Mouse (Mus musculus): ENCODE results near the gene Tgm7.
A peak's percentile ranks its signal among the peaks of the same experiment; 100 is the strongest.
"Not testable (repeated sequence)": the region's sequence is repeated elsewhere in the genome, so short reads cannot be mapped to it uniquely, and the experiment has no call there.

Tgm7 gene

GRCm38 (mm10) chr2:121109695-121110094 lies at the start of gene Tgm7:
Gene Tgm7 (minus strand): TSS chr2:121109795.
- no peak for DNase-seq (ENCODE audit: low spot score)

DNA sequence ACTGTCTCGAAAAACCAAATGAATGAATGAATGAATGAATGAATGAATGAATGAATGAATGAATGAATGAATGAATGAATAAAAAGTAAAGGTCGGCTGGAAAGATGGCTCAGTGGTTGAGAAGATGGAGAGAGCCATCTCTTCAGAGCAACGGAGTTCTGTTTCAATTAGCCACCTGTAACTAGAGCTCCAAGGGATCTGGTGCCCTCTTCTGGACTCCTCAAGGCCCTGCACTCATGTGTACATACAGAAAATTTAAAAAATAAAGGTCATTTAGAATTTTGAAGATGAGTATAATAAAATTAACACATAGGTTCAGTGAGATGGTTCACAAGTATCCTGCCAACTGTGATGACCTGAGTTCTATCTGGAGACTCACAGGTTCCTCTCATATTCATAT lies 43.5 kb upstream of the Tgm7 start:
- DNase-seq (ENCODE audit: low spot score), result no peak

DNA sequence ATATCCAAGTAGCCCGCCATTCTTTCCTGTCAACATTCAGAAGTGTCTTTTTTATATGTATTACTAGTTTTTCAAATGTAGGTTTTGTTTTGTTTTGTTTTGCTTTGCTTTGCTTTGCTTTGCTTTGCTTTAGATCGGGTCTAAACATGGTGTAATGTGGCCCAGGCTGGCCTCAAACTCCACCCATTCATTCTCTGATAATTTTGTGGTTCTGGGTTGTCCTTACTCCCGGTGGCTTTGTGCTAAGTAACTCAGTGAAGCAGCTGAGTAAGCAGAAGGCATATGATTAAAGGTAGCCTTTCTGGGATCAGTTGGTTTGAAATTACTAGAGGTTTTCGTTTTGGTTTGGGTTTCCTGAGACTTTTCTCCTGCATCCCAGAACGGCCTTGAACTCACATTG lies 40.1 kb upstream of the Tgm7 start:
- DNase-seq (ENCODE audit: low spot score), result no peak

DNA sequence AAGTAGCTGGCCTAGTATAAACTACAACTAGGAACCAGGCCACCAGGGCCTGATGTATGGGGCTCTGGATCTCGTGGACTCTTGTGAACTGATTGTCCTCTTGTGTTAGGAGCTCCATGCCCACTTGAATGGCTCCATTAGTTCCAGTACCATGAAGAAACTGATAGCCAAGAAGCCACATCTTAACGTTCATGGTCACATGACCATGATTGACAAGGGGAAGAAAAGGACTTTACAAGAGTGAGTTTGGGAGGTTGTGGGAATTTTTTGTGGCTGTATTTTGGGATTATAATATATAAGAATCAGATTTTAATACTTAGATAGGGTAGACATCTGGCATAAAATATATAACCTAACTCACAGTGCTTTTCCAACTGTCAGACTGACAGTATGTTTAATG lies 32.8 kb upstream of the Tgm7 start:
- DNase-seq (ENCODE audit: low spot score), result no peak

GRCm38 (mm10) chr2:121141216-121142035 lies 31.8 kb upstream of the Tgm7 start:
- DNase-seq (ENCODE audit: low spot score), result no peak

- no peak for DNase-seq (ENCODE audit: low spot score)
These were observed 30.7 kb upstream of the Tgm7 start, which contains the start of the genes Adal and Lcmt2 for GRCm38 (mm10) chr2:121140018-121140882. Gene Adal (plus strand): TSS chr2:121140428. Gene Lcmt2 (minus strand): TSS chr2:121140653.

- peak; percentile 12 for DNase-seq (ENCODE audit: low spot score)
These were observed 29.8 kb upstream of the Tgm7 start for GRCm38 (mm10) chr2:121139266-121140017.

DNA sequence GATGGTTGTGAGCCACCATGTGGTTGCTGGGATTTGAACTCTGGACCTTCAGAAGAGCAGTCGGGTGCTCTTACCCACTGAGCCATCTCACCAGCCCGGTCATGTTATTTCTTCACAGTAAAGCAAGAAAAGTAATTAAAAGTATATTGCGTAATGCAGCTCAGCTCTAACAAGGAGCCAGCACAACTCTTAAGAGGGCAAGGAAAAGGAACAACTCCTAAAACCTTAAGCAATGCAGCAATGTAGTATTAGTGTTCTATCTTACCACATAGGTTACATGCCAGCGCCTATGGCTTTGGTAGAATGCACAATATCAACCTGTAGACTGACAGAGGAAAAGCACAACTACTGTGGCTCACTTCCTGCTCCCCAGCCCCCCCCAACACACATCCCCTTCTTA lies 27.8 kb upstream of the Tgm7 start:
- no peak for DNase-seq (ENCODE audit: low spot score)

GRCm38 (mm10) chr2:121132822-121133221 lies 23.2 kb upstream of the Tgm7 start:
- DNase-seq (ENCODE audit: low spot score), result no peak

GRCm38 (mm10) chr2:121128865-121129620 lies 19.4 kb upstream of the Tgm7 start:
- DNase-seq (ENCODE audit: low spot score), result no peak

- DNase-seq (ENCODE audit: low spot score), result no peak
These were observed 17.9 kb upstream of the Tgm7 start for GRCm38 (mm10) chr2:121127536-121127935.

DNA sequence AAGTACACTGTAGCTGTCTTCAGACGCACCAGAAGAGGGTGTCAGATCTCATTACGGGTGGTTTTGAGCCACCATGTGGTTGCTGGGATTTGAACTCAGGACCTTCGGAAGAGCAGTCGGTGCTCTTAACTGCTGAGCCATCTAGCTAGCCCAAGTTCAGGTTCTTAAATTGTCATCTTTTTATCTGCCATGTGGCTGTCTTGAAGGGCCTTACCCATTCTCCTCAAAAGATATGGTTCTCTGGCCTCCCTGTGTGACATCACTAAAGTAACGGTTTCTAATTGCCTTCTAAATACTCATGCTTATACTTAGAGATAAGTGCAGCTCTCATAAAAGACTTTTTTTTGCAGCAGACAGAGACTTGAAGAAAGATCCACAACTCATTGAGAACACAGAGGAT lies 16.7 kb upstream of the Tgm7 start:
- DNase-seq (ENCODE audit: low spot score), result not testable (repeated sequence)

DNA sequence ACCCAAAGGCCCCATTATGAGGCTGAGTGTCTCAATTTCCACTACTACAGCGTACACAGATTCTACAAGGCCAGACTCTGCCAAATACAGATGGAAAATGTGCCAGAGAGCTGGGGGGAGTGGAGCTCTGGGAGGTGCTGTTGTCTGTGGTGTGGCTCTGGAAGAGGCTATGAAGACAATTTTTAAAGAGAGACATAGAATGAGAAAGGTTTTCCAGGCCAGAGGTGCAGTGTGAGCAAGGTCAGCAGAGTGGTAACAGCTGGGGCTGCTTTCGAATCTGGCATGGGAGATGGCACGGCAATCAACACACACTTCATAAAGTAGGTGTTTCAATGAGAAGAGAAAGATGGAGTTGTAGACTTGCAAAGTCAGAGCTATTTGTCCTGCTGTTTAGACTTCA lies 9.7 kb upstream of the Tgm7 start:
- DNase-seq (ENCODE audit: low spot score), result no peak

GRCm38 (mm10) chr2:121115418-121115817 lies 5.8 kb upstream of the Tgm7 start:
- no peak for DNase-seq (ENCODE audit: low spot score)

DNA sequence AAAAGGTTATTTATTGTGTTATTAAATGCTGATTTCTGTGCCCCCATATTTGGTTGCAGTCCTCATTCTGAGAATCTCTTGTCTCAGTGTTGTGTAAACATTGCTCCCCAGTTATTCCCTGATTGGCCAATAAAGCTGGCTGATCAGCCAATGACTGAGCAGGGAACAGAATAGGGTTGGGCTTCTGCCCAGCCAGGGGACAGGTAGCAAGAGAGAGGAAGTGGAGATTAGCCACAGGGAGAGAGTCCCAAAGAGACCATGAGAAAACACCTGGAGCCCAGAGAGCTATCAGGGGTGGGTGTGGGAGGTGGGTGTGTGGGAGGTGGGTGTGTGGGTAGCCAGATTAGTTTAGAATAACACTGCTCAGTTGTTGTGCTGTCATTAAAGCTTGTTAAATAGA lies 3.7 kb downstream of the Tgm7 start:
- DNase-seq (ENCODE audit: low spot score), result no peak

DNA sequence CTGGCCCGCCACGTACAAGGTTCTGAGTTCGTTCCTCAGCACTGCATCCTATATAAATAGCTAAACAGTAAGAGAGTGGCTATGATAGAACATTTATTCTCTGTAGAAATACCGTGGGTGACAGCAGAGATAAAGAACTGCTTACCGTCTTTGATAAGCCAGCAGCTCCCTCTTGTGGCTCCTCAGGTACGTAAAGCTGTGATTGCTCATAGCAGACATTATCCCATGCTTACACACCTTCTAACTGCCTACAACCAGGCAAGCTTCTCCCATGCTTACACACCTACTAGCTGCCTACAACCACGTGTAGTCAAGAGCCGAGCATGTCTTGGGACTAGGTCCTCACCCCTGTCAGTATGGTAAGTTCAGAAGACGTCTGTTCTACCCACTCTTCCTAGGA lies 7.5 kb downstream of the Tgm7 start:
- DNase-seq (ENCODE audit: low spot score), result peak; percentile 77

DNA sequence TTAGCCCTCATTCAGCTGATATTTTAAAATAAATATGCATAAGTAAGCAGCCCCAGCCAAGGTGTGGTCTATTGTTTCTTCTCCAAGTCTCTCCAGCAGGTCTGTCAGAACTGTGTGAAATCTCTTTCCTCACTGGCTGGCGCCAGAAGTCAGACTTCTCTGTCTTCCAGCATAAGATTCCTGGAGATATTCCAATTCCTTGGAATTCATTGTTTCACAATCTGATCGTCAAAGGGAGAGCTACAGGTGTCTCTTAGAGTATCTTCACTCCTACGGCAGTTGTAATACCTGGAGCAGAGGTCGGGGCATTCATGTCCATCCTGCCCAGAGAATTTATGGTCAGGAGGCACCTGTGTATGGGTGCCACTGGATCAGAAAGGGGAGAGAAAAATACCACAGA lies 19.8 kb downstream of the Tgm7 start:
- no peak for DNase-seq (ENCODE audit: low spot score)

DNA sequence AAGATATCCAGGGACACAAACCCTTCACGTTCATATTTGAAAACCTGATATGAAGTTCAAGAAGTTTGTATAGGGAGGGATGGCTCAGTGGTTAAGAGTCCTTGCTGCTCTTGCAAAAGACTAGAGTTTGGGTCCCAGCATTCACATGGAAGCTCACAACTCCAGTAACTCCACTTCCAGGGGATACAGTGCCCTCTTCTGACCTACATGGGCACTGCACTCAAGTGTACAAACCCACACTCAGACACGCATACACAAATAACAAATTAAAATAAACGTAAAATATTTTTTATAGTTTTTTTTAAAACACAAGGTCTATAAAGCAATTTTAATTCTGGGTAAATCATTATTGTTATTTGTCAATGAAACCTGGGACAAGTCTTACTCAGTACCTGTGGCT lies 21.1 kb downstream of the Tgm7 start:
- no peak for DNase-seq (ENCODE audit: low spot score)

- peak; percentile 50 for DNase-seq (ENCODE audit: low spot score)
These were observed 24.0 kb downstream of the Tgm7 start, which contains the start of gene Tgm5 for GRCm38 (mm10) chr2:121085480-121086185. Gene Tgm5 (minus strand): TSS chr2:121085841.

DNA sequence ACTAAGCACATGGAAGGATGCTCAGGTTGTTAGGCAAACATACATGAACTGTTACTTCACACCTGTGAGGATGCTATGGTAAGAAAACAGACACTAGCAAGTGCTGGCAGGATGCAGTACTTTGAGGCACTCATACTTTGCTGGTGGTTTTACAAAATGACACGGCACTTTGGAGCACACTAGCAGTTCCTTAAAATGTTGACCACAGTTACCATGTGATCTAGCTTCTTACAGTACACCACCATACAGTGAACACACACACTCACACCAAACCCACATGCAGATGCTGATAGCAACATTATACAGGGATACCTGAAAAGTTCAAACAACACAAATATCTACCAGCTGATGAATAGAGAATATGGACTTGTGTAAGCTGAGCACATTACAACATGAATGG lies 27.0 kb downstream of the Tgm7 start:
- DNase-seq (ENCODE audit: low spot score), result no peak

GRCm38 (mm10) chr2:121074747-121075146 lies 34.8 kb downstream of the Tgm7 start:
- DNase-seq (ENCODE audit: low spot score), result no peak

Measured in MN1 (cell line).